Mouse (Mus musculus): ENCODE measurements at regions not wholly inside any gene's neighbourhood (a gene's known extent, or its start where the extent isn't known, plus 50 kb on each side); places are given as distances from the start of the nearest gene placed in this dataset.

DNA sequence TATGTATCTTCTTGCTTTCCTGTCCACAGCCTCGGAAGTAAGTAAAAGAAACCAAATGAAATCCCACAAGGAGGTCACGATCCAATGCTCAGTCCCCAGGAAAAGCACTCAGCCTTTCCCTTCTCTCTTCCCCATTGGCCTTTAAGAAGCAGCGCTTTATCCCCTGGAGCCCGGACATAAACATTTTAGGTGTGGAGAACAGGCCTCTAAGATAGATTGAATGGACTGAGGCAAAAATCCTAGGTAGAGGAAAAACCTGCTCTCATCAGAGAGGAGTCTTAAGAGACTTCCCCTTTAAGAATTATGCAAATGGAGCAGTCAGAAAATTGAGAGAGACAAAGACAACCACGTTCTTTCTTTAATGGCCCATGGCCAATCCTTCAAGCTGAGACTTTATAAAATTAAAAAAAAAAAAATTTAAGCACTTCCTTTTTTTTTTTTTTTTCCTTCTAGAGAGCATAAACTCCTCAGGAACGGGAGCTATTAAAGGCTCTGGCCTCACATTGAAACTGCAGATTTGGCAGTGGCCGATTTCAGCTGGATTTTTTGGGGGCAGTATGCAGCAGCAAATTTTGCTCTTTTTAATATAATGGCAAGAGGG is 1020.5 kb downstream of the 9330182O14Rik start:
- no peak for DNase-seq (ENCODE audit: low read depth, low spot score)

DNA sequence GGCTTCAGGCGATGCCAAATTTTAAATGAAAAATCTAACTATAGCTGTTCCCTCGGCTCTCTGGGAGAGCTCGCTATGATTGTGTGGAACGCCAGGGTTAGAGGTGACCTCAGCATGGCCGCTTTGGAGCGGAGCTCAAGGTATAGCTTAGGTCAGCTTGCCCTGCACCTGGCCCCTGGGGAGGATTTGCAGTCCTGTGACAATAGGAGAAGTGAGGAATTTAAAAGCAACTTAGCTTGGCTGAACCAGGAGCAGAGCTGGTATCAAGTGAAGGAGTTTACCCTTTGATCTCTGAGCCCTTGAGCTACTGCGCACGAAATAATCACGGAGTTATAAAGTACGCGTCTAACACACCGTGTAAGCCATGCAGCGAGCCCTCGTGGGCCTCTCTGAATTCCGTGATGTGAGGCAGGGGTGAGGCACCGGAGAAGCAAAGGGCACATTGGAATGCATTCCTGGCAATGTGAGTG is 1021.0 kb downstream of the 9330182O14Rik start:
- no peak for DNase-seq (ENCODE audit: low read depth, low spot score)

DNA sequence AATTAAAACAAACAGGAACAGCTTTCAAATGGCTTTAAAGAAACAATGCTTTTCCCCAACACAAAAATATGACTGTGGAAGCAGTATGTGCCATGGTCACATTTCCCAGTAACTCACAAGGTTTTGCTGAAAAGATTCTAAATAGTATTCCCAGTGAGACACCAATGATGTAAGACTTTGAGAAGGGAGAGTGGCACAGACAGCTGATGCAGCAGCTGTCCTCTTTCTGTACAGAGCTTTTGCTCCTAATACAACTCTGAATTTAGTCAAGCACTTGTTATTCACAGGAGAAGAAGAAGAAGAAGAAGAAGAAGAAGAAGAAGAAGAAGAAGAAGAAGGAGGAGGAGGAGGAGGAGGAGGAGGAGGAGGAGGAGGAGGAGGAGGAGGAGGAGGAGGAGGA is 1023.6 kb downstream of the 9330182O14Rik start:
- no peak for DNase-seq (ENCODE audit: low read depth, low spot score)

DNA sequence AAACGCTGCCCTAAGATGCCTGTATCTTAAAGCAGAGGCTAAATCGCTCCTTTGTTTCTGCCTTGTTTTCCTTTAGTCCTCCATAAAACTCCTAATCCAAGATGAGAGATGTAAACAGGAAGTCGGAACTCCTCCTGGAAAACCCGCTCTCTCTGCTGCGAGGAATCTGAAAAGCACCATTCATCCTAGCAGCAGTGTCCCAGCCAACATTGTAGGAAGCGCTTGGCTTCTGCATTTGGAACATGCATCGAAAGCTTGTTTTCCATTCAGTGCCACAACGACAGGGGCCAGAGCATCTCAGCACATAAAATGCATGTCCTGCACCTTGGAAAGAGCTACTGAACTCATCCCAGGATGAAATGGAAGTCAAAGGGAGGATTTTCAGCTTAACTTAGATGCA is 1028.1 kb downstream of the 9330182O14Rik start:
- DNase-seq (ENCODE audit: low read depth, low spot score) = no peak

DNA sequence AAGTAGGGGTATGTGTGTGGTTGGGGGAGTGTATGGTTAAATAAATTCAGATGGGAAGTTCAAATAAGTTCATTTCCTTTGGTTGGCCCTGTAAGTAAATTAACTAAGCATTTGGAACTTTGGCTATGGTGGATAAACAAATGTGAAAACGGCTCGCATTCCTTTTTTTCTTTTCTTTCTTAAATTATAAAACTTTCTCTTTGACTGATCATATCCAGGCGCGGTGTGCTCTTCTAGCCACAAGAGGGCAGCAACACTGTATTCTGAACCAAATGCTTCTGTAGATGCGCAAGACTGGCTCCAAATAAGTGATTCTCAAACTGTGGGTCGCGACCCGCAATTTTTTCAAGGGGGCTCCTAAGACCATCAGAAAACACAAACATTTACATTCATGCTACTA is 1028.6 kb downstream of the 9330182O14Rik start:
- peak; percentile 24 for DNase-seq (ENCODE audit: low read depth, low spot score)

DNA sequence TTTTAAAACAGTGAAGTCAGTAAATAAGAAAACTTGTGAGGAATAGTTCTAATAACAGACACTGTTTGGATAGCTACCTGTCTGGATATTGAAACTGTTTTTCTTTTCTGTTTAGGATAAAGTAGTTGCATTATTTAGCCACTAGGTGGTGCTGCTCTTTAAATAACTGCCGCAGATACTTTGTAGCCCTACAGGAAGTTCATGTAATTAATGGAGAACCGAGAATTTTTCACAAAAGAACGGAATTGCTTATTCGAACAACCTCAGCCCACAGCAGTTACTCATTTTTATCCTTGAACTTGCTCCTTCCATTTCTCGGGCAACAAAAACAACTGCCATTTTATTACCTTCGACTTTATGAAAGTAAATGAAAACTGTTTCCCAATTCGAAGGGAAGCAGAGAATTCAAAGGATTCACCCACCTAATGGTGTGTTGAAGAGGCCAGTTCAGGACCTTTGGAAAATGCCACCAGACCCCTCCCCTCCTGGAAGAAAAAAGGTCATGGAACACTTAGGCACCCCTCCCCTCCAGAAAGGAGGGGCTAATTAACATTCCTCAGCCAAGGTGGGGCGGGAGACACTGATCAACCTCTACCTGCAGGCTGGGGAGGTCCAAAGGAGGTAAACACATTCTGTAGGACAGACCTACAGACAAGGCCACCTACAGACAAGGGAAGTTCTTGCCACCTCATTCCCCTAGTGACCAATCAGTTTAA is 1029.6 kb downstream of the 9330182O14Rik start:
- DNase-seq (ENCODE audit: low read depth, low spot score) = peak; percentile 44

DNA sequence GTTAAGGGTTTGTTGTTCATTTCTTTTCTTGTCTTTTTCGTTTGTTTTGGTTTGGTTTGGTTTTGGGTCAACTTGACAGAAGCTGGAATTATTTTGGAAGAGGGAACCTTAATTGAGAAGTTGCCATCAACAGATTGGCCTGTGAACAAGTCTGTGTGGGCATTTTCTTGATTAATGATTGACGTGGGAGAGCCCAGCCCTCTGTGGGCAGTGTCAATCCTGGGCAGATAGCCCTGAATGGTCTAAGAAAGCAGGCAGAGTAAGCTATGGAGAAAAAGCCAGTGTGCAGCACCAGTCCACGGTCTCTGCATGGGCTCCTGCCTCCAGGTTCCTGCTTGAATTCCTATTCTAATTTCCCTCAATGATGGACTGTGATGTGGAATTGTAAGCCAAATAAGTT is 1031.4 kb downstream of the 9330182O14Rik start:
- DNase-seq (ENCODE audit: low read depth, low spot score) = no peak

DNA sequence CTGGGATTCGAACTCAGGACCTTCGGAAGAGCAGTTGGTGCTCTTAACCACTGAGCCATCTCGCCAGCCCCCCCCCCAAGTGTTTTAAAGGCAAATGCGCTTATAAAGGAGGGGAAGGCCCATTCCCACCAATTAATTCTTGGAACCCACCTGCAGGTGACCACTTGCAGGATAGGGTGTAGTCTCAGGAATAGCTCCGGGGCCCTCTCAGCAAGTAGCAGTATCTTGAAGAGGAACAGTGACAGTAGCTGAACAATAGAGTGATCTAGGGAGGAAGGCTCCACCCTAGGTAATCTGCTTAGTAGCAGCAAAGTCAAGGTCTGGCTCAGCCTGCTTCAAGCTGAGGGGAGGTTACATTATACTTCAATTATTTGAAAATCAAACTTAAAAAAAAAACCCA is 1056.6 kb downstream of the 9330182O14Rik start:
- no peak for DNase-seq (ENCODE audit: low read depth, low spot score)

DNA sequence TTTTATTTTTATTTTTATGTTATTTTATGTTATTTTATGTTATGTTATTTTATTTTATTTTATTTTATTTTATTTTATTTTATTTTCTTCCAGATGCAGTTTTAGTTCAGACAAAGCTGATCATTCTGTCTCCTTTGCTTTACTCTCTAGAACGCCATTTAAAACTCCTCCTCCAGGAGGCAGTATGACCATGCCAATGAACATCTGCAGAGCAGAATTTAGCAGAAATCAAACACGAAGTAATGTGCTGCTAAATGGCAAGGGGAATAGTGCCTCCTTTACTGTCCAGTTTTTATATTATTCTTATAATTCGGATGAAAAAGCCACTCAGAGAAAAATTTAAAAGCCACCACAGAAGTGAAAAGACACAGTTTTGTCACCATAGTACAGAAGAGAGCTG is 1059.1 kb downstream of the 9330182O14Rik start:
- DNase-seq (ENCODE audit: low read depth, low spot score) = no peak

DNA sequence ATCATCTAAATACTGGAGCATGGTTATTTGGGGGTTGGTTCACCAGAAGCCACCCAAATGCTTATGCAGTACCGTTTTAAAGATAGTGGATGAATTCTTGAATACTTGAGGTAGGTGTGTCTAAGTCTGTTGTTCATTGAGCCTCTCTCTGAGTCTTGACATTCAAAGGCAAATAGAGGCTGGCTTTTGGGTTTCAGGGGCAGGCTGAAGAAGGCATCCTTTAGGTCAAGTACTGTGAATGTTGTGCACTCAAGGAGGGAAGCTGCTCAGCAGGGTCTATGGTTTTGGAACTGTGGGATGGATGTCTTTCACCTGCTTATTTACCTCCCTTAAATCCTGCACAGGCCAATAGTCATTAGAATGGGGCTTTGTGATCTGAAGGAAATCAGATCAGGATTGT is 1089.6 kb downstream of the 9330182O14Rik start:
- no peak for DNase-seq (ENCODE audit: low read depth, low spot score)

DNA sequence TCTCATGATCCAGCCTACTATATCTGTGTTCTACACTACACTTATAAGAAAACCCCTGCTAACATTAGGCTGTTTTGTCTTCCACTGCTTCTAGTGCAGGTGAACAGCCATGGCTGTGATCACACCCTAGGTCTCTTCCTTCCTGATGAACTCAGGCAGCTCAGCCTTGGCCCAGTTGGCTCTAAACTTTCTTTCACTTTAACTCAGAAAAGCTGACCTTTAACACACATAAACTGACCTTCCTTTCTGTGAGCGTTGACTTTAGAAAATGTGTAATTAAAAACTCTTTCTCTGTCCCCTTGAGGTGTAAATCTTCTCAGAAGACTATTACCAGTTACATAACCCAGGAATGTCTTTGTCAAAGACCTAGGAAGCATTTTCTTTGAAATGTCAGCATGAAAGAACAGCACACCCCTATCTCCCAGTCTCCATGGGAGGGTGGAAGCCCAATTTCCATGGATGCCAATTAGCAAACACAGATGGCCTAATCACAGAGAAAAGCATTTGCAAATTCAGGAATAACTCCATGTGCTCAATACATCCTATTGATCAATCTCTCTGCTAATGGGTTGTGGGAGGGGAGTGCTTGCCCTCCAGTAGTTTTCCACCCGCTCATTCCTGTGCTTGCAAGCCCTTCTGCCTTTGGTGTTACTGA is 1098.4 kb downstream of the 9330182O14Rik start:
- DNase-seq (ENCODE audit: low read depth, low spot score) = no peak

Data from CD4-positive helper T cell, adult 2 months (primary cell).